Mouse (Mus musculus): ENCODE measurements around the gene Rere. TPM values are rescaled to one million over a fixed set of nuclear protein-coding genes. Genes with fewer than 3 reads are reported as not detected.

Gene Rere
- polyA plus RNA-seq, 1 experiment from 2014 or later: 16.0 TPM

DNA sequence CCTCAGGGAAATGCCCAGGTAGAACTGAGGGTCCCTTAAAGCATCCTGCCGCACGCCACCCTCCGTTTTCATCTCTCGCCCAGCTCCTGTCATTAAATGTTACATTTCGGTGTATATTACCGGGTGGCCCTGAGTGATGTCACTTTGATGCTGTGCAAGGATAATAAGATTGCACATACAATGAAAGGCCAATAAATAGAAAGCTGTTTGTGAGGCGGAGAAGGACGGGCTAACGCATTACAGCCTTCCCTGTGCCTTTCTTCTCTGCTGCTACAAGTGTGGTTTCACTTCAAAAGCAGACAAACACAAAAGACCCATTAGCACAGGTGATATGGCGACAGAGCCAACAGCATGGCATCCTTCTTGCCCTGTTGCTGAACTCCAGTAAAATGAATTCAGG is 320.0 kb downstream of the Rere start:
- TF ChIP-seq EP300 (IDR thresholded peaks at IDR 0.05): no peak
- no peak for TF ChIP-seq CTCF (IDR thresholded peaks at IDR 0.05)
- no peak for DNase-seq (ENCODE audit: low spot score)
- Histone ChIP-seq H3K4me3 (ENCODE audit: low read depth, low read length) (no peak overlapping the region), H3K4me2 (replicated peaks; ENCODE audit: low read depth, low read length) (no peak overlapping the region), H3K9ac (replicated peaks; ENCODE audit: low read depth) (no peak overlapping the region), H3K4me1 (ENCODE audit: insufficient read depth, low read depth, low read length) (peaks cover 8% of the 10 kb centered on the region; the same call in 1 of the 2 replicates), H3K36me3 (ENCODE audit: insufficient read depth, low read length) (no peaks in the 10 kb centered on the region), H3K9me3 (ENCODE audit: low read length) (no peaks in the 10 kb centered on the region), H3K27me3 (replicated peaks; ENCODE audit: insufficient read depth, low read length) (no peaks in the 10 kb centered on the region), H3K27ac (ENCODE audit: low read length) (0 out of 2 replicates have a peak overlapping the region, but pooled peaks have one; percentile 14)
- no peak for ATAC-seq
- WGBS: 79% methylated on average over 10 of the region's 10 CpGs

DNA sequence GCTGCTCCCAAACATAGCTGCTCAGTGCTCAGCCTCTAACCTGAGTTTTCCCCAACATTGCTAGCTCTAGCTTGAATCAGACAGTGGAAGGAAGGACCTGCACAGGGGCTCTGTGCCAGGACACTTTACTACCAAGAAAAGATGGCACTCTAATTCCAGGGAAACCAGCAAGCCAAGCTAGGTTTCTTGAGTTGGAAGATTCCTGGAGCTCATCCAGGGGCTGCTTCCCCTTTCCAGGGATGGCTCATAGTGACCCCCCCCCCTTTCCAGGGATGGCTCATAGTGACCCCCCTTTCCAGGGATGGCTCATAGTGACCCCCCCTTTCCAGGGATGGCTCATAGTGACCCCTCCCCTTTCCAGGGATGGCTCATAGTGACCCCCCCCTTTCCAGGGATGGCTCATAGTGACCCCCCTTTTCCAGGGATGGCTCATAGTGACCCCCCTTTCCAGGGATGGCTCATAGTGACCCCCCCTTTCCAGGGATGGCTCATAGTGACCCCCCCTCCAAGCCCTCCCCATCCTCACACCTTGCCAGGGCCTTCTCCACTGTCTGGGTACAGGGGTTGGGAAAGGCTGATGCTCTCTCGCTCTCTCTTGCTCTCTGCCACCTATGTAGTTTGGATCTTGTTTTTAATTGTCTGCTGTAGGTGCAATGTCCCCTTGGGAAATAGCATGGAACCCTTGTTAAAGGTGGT is 322.1 kb downstream of the Rere start:
- no peak for DNase-seq (ENCODE audit: low spot score)
- no peak for ATAC-seq
- no peak overlapping the region for H3K4me2 ChIP-seq (replicated peaks; ENCODE audit: low read depth, low read length)
- H3K9ac ChIP-seq (replicated peaks; ENCODE audit: low read depth): no peak overlapping the region
- no peaks in the 10 kb centered on the region for H3K36me3 ChIP-seq (ENCODE audit: insufficient read depth, low read length)
- 100% methylated on average over 1 of the region's 1 CpGs for WGBS
- H3K27ac ChIP-seq (ENCODE audit: low read length): no peak overlapping the region
- peaks cover 4% of the 10 kb centered on the region; the same call in 1 of the 2 replicates for H3K4me1 ChIP-seq (ENCODE audit: insufficient read depth, low read depth, low read length)
- H3K9me3 ChIP-seq (ENCODE audit: low read length): no peaks in the 10 kb centered on the region
- no peaks in the 10 kb centered on the region for H3K27me3 ChIP-seq (replicated peaks; ENCODE audit: insufficient read depth, low read length)
- H3K4me3 ChIP-seq (ENCODE audit: low read depth, low read length): no peak overlapping the region
- TF ChIP-seq EP300 (IDR thresholded peaks at IDR 0.05) (no peak), CTCF (IDR thresholded peaks at IDR 0.05) (no peak)

GRCm38 (mm10) chr4:150605804-150606203 is 324.4 kb downstream of the Rere start:
- H3K4me2 ChIP-seq (replicated peaks; ENCODE audit: low read depth, low read length): no peak overlapping the region
- no peaks in the 10 kb centered on the region; the same call in 1 of the 2 replicates for H3K4me1 ChIP-seq (ENCODE audit: insufficient read depth, low read depth, low read length)
- H3K36me3 ChIP-seq (ENCODE audit: insufficient read depth, low read length): 0 out of 2 replicates have a peak, but pooled peaks cover 5% of the 10 kb centered on the region
- no peak overlapping the region for H3K4me3 ChIP-seq (ENCODE audit: low read depth, low read length)
- H3K27me3 ChIP-seq (replicated peaks; ENCODE audit: insufficient read depth, low read length): no peaks in the 10 kb centered on the region
- no peaks in the 10 kb centered on the region for H3K9me3 ChIP-seq (ENCODE audit: low read length)
- 86% methylated on average over 3 of the region's 3 CpGs for WGBS
- TF ChIP-seq CTCF (IDR thresholded peaks at IDR 0.05) (no peak), EP300 (IDR thresholded peaks at IDR 0.05) (no peak)
- H3K27ac ChIP-seq (ENCODE audit: low read length): 0 out of 2 replicates have a peak overlapping the region, but pooled peaks have one; percentile 5
- H3K9ac ChIP-seq (replicated peaks; ENCODE audit: low read depth): no peak overlapping the region
- no peak for ATAC-seq
- DNase-seq (ENCODE audit: low spot score): no peak

DNA sequence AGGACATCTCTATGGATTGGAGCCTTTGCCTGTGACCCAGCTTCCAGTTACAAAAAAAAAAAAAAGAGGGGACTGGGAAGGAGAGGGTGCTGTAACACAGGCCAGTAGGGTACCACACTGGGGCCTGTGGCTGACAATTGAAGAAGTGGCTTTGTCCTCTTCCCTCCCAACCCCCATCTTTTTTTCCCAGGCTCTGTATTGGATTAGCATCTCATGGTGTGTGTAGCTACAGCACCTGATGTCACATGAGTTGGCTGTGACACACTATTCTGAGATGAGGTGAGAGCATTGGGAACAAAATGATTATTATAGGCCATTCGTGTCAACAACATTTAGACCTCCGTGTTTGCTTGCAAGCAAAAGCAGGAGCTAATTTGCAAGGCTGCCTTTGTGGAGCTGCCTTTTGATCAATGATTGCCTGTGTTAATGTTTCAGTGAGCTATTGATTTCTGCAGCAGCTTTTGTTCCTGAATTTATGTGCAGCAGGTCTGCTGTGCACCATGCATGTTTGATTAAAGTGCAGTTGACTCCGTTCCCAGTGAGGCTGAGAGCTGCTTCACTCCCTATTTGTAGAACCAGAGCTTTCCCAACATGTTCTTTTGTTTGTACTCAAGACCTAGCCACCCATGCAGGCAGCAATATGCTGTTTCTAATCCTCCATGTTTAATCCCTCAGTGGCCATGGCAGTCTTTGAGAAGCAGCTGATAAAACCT is 325.2 kb downstream of the Rere start:
- H3K4me3 ChIP-seq (ENCODE audit: low read depth, low read length): no peak overlapping the region
- no peak for DNase-seq (ENCODE audit: low spot score)
- H3K27me3 ChIP-seq (replicated peaks; ENCODE audit: insufficient read depth, low read length): no peaks in the 10 kb centered on the region
- no peak overlapping the region for H3K4me2 ChIP-seq (replicated peaks; ENCODE audit: low read depth, low read length)
- no peaks in the 10 kb centered on the region; the same call in 1 of the 2 replicates for H3K4me1 ChIP-seq (ENCODE audit: insufficient read depth, low read depth, low read length)
- 0 out of 2 replicates have a peak, but pooled peaks cover 7% of the 10 kb centered on the region for H3K36me3 ChIP-seq (ENCODE audit: insufficient read depth, low read length)
- H3K9ac ChIP-seq (replicated peaks; ENCODE audit: low read depth): no peak overlapping the region
- WGBS: 64% methylated on average over 3 of the region's 3 CpGs
- H3K27ac ChIP-seq (ENCODE audit: low read length): peak overlapping the region; percentile 15; the same call in 1 of the 2 replicates
- TF ChIP-seq EP300 (IDR thresholded peaks at IDR 0.05) (no peak), CTCF (IDR thresholded peaks at IDR 0.05) (no peak)
- ATAC-seq: no peak
- no peaks in the 10 kb centered on the region for H3K9me3 ChIP-seq (ENCODE audit: low read length)

DNA sequence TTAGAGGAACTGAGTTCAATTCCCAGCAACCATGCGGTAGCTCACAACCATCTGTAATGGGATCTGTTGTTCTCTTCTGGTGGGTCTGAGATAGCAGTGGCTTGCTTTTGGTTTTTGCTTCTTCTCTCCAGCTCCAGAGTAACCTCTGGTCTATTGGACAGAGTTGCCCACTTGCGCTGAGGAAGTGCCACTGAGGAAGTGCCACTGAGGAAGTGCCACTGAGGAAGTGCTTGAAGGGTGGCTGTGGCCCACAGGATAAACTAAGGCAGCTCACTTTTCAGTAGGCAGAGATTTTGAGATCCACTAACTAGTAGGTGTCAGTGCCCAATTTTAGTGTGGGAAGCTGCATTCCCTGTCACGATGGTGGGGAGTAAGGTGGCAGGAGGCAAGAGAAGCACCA is 327.2 kb downstream of the Rere start:
- Histone ChIP-seq H3K9me3 (ENCODE audit: low read length) (no peaks in the 10 kb centered on the region), H3K27me3 (replicated peaks; ENCODE audit: insufficient read depth, low read length) (no peaks in the 10 kb centered on the region), H3K4me3 (ENCODE audit: low read depth, low read length) (no peak overlapping the region), H3K36me3 (ENCODE audit: insufficient read depth, low read length) (peaks cover 24% of the 10 kb centered on the region), H3K9ac (replicated peaks; ENCODE audit: low read depth) (no peak overlapping the region), H3K27ac (ENCODE audit: low read length) (no peak overlapping the region), H3K4me1 (ENCODE audit: insufficient read depth, low read depth, low read length) (no peaks in the 10 kb centered on the region; the same call in 1 of the 2 replicates), H3K4me2 (replicated peaks; ENCODE audit: low read depth, low read length) (no peak overlapping the region)
- no peak for ATAC-seq
- no peak for DNase-seq (ENCODE audit: low spot score)
- 95% methylated on average over 3 of the region's 3 CpGs for WGBS
- TF ChIP-seq CTCF (IDR thresholded peaks at IDR 0.05) (no peak), EP300 (IDR thresholded peaks at IDR 0.05) (no peak)

DNA sequence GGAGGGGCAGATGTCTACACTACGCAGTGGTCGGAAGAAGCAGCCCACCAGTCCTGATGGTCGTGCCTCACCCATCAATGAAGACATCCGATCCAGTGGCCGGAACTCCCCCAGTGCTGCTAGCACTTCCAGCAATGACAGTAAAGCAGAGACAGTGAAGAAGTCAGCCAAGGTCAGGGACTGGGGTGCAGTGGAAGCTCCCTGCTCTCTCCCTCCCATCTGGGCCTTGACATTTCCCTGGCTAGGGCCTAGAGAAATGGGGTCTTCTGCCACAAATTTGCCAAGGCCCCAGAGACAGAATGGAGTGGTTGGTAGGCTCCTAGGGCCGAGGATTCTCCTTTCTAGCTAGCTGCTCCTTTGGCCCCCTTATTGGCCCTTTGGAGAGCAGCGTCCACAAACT is 332.3 kb downstream of the Rere start:
- Histone ChIP-seq H3K9me3 (ENCODE audit: low read length) (no peaks in the 10 kb centered on the region), H3K9ac (replicated peaks; ENCODE audit: low read depth) (no peak overlapping the region), H3K27me3 (replicated peaks; ENCODE audit: insufficient read depth, low read length) (no peaks in the 10 kb centered on the region), H3K4me1 (ENCODE audit: insufficient read depth, low read depth, low read length) (no peaks in the 10 kb centered on the region), H3K4me2 (replicated peaks; ENCODE audit: low read depth, low read length) (no peak overlapping the region), H3K27ac (ENCODE audit: low read length) (no peak overlapping the region), H3K36me3 (ENCODE audit: insufficient read depth, low read length) (peaks cover 65% of the 10 kb centered on the region), H3K4me3 (ENCODE audit: low read depth, low read length) (no peak overlapping the region)
- 81% methylated on average over 7 of the region's 7 CpGs for WGBS
- DNase-seq (ENCODE audit: low spot score): no peak
- TF ChIP-seq EP300 (IDR thresholded peaks at IDR 0.05) (no peak), CTCF (IDR thresholded peaks at IDR 0.05) (no peak)
- no peak for ATAC-seq

Measured in lung, postnatal 0 days (tissue).